Mouse (Mus musculus) forebrain, embryonic 11.5 days (tissue): ENCODE measurements at regions not wholly inside any gene's neighbourhood (a gene's known extent, or its start where the extent isn't known, plus 50 kb on each side); places are given as distances from the start of the nearest gene placed in this dataset.

ENCODE experiments used
- ATAC-seq: fragments of 200-750 bp; cut with Nextera tagmentation; replicated peaks from 2 replicates; pipeline ENCODE4 v1.8.0; 2017; ENCODE audit warnings: moderate TSS enrichment; ENCODE audit not compliant: low FRiP score
- DNase-seq: peaks from one replicate; pipeline ENCODE4 v3.0.0-alpha.2; 2017; ENCODE audit warnings: low spot score
- H3K27ac ChIP-seq: fragments of 300-500 bp; sonication (generic); 2 replicates; pipeline ENCODE4 v1.5.1; 2014; ENCODE audit warnings: low read depth, low read length
- H3K27me3 ChIP-seq: fragments of 300-500 bp; sonication (generic); 2 replicates; pipeline ENCODE4 v1.6.1; 2014; ENCODE audit warnings: mild to moderate bottlenecking, low read length, mixed read lengths; ENCODE audit not compliant: control insufficient read depth, insufficient read depth
- H3K36me3 ChIP-seq: fragments of 300-500 bp; sonication (generic); 2 replicates; pipeline ENCODE4 v1.6.1; 2014; ENCODE audit warnings: mild to moderate bottlenecking, low read length, moderate library complexity, mixed read lengths; ENCODE audit not compliant: control insufficient read depth, insufficient read depth
- H3K4me1 ChIP-seq: fragments of 300-500 bp; sonication (generic); replicated peaks from 2 replicates; pipeline ENCODE4 v1.6.1; 2014; ENCODE audit warnings: low read length, mixed read lengths; ENCODE audit not compliant: control insufficient read depth, insufficient read depth
- H3K4me2 ChIP-seq: fragments of 300-500 bp; sonication (generic); 2 replicates; pipeline ENCODE4 v1.6.1; 2014; ENCODE audit warnings: low read depth, mild to moderate bottlenecking, low read length, moderate library complexity, mixed read lengths; ENCODE audit not compliant: severe bottlenecking
- H3K4me3 ChIP-seq: fragments of 300-500 bp; sonication (generic); 2 replicates; pipeline ENCODE4 v1.5.1; 2014; ENCODE audit warnings: low read depth, low read length
- H3K9ac ChIP-seq: fragments of 300-500 bp; sonication (generic); 2 replicates; pipeline ENCODE4 v1.6.1; 2014; ENCODE audit warnings: low read length
- H3K9me3 ChIP-seq: fragments of 300-500 bp; sonication (generic); 2 replicates; pipeline ENCODE4 v1.6.1; 2016; ENCODE audit warnings: low read length, mixed read lengths; ENCODE audit not compliant: control insufficient read depth
- WGBS: fragments of 180-500 bp; shearing (Covaris S2); extraction: QIAGEN DNeasy Blood & Tissue Kit; methylation state at CpG from one replicate; pipeline ENCODE4 v1.1.7; 2014; 5-methylcytosine and 5-hydroxymethylcytosine counted together

GRCm38 (mm10) chr15:93084967-93085617 lies 189.9 kb downstream of the Gxylt1 start:
- Histone ChIP-seq H3K4me3 (no peak overlapping the region), H3K9me3 (no peaks in the 10 kb centered on the region), H3K27ac (no peak overlapping the region), H3K9ac (no peak overlapping the region), H3K4me2 (no peak overlapping the region), H3K4me1 (no peaks in the 10 kb centered on the region), H3K36me3 (no peaks in the 10 kb centered on the region), H3K27me3 (no peaks in the 10 kb centered on the region)
- ATAC-seq (no peak), DNase-seq (no peak)
- whole genome bisulfite sequencing = 46% methylated on average over 14 of the region's 14 CpGs

- Histone ChIP-seq H3K4me1 (no peaks in the 10 kb centered on the region), H3K27ac (no peak overlapping the region), H3K9me3 (no peaks in the 10 kb centered on the region), H3K4me3 (no peak overlapping the region), H3K27me3 (no peaks in the 10 kb centered on the region), H3K9ac (no peak overlapping the region), H3K4me2 (no peak overlapping the region), H3K36me3 (no peaks in the 10 kb centered on the region)
- no peak for DNase-seq
- 65% methylated on average over 6 of the region's 6 CpGs for WGBS
- ATAC-seq = no peak
Observed at GRCm38 (mm10) chr15:93074070-93074469, 200.9 kb downstream of the Gxylt1 start.

DNA sequence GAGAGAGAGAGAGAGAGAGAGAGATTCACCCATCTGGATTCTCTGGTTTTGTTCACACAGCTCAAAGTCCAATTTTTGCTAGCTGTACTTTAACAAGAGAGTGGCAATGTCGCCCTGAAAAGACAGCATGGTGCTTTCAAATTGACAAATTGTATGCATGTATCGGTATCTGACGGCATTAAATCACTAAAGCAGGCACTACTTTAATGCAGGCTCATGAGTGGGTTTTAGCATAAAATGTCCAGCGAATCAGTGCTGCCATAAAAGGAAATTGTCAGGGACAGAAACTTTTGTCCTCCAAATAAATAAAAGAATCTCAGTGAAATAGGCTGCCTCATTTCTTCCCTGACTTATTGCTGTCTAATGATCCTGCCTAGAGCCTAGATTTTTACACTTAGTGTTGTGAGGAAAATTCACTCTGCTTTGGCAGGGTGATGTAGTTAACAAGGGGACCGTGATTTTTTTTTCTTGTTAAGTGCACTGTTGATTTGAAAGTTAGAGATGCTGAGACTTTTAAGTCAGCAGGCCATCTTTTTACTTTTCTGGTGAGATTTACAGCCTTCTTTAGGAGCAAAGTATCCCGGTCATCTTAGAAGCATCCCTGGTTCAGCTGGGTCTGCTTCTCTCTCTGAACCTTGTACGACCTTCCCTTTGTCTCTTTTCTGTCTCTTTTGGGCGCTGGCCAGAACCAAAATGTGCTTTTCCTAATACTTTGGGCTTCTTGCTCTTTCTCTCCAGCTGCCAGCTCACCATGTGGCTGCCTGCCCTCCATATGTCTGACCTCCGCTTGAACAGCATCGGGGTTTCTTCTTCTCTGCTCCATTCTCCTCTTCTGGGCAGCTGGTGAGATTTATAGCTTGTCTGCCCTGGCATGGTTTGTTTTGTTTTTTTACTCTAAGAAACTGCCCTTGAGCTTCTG lies 212.5 kb downstream of the Gxylt1 start:
- H3K4me3 ChIP-seq = no peak overlapping the region
- H3K4me2 ChIP-seq = no peak overlapping the region
- WGBS = 77% methylated on average over 10 of the region's 10 CpGs
- DNase-seq (no peak), ATAC-seq (no peak)
- no peaks in the 10 kb centered on the region for H3K27me3 ChIP-seq
- no peak overlapping the region for H3K27ac ChIP-seq
- no peaks in the 10 kb centered on the region for H3K9me3 ChIP-seq
- H3K36me3 ChIP-seq = no peaks in the 10 kb centered on the region
- no peak overlapping the region for H3K9ac ChIP-seq
- no peaks in the 10 kb centered on the region for H3K4me1 ChIP-seq

DNA sequence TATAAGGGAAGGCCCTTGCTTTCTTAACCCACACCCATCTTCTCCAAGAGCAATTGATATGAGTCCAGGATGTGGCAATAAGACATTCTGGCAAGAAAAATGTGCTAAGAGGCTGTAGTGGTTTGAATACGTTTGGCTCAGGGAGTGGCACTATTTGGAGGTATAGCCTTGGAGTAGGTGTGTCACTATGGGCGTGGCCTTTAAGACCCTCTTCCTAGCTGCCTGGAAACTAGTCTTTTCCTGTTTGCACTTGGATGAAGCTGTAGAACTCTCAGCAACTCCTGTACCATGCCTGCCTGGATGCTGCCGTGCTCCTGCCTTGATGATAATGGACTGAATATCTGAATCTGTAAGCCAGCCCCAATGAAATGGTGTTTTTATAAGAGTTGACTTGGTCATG lies 221.5 kb downstream of the Gxylt1 start:
- Histone ChIP-seq H3K36me3 (no peaks in the 10 kb centered on the region), H3K27ac (no peak overlapping the region), H3K4me3 (no peak overlapping the region), H3K9me3 (no peaks in the 10 kb centered on the region), H3K9ac (no peak overlapping the region), H3K4me1 (no peaks in the 10 kb centered on the region), H3K27me3 (no peaks in the 10 kb centered on the region), H3K4me2 (no peak overlapping the region)
- ATAC-seq = no peak
- WGBS = 87% methylated on average over 3 of the region's 3 CpGs
- DNase-seq = no peak

DNA sequence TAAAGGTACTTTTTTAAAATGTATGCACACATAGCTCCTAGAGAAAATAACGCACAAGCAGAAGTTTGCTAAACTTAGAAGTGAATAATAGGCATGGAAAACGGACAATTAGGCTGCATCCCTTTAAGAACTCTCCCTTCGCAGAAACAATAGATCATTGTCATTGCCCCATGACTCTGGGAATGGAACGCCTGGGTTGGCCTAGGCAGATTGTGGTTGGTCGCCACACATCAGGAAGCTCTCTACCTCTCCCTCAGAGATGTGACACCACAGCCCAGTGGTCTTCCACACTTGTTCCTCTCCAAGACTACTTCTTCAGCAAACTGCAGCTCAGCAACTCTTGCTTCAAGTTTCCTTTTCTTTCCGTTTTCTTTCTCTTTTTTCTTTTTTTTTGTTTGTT lies 247.8 kb downstream of the Gxylt1 start:
- Histone ChIP-seq H3K27me3 (no peaks in the 10 kb centered on the region), H3K9ac (no peak overlapping the region), H3K4me1 (no peaks in the 10 kb centered on the region), H3K9me3 (no peaks in the 10 kb centered on the region), H3K36me3 (no peaks in the 10 kb centered on the region), H3K4me2 (no peak overlapping the region), H3K27ac (no peak overlapping the region), H3K4me3 (no peak overlapping the region)
- DNase-seq = no peak
- 45% methylated on average over 6 of the region's 6 CpGs for WGBS
- no peak for ATAC-seq

GRCm38 (mm10) chr15:93026456-93027078 lies 248.4 kb downstream of the Gxylt1 start:
- Histone ChIP-seq H3K4me2 (no peak overlapping the region), H3K9ac (no peak overlapping the region), H3K4me1 (no peaks in the 10 kb centered on the region), H3K4me3 (no peak overlapping the region), H3K27me3 (no peaks in the 10 kb centered on the region), H3K27ac (no peak overlapping the region), H3K9me3 (no peaks in the 10 kb centered on the region), H3K36me3 (no peaks in the 10 kb centered on the region)
- no peak for DNase-seq
- no peak for ATAC-seq
- WGBS = 77% methylated on average over 11 of the region's 11 CpGs

GRCm38 (mm10) chr15:93025791-93026190 lies 249.2 kb downstream of the Gxylt1 start:
- no peak for DNase-seq
- no peaks in the 10 kb centered on the region for H3K36me3 ChIP-seq

GRCm38 (mm10) chr15:93024171-93024570 lies 250.8 kb downstream of the Gxylt1 start:
- H3K4me2 ChIP-seq = no peak overlapping the region
- no peak overlapping the region for H3K9ac ChIP-seq
- H3K4me3 ChIP-seq = no peak overlapping the region
- no peak overlapping the region for H3K27ac ChIP-seq
- no peaks in the 10 kb centered on the region for H3K27me3 ChIP-seq
- H3K4me1 ChIP-seq = no peaks in the 10 kb centered on the region
- no peaks in the 10 kb centered on the region for H3K9me3 ChIP-seq
- 87% methylated on average over 6 of the region's 6 CpGs for WGBS
- H3K36me3 ChIP-seq = no peaks in the 10 kb centered on the region
- ATAC-seq (no peak), DNase-seq (no peak)

More at GRCm38 (mm10) chr15:93025791-93026190, 249.2 kb downstream of the Gxylt1 start:
- H3K27ac ChIP-seq = no peak overlapping the region
- WGBS = 88% methylated on average over 9 of the region's 9 CpGs
- no peaks in the 10 kb centered on the region for H3K27me3 ChIP-seq
- H3K9me3 ChIP-seq = no peaks in the 10 kb centered on the region
- no peak overlapping the region for H3K4me2 ChIP-seq
- no peak overlapping the region for H3K9ac ChIP-seq
- no peak for ATAC-seq
- no peak overlapping the region for H3K4me3 ChIP-seq
- H3K4me1 ChIP-seq = no peaks in the 10 kb centered on the region
